Mouse (Mus musculus) hindlimb bud, embryonic 11.5 days (tissue): ENCODE data around the gene Dact3.
A peak's percentile ranks its signal among the peaks of the same experiment; 100 is the strongest.

Experiments
- DNase-seq: peaks from one replicate; pipeline ENCODE4 v3.0.0-alpha.2; 2012; ENCODE audit warnings: low read depth, low spot score; ENCODE audit errors: extremely low spot score

Dact3 gene

DNA sequence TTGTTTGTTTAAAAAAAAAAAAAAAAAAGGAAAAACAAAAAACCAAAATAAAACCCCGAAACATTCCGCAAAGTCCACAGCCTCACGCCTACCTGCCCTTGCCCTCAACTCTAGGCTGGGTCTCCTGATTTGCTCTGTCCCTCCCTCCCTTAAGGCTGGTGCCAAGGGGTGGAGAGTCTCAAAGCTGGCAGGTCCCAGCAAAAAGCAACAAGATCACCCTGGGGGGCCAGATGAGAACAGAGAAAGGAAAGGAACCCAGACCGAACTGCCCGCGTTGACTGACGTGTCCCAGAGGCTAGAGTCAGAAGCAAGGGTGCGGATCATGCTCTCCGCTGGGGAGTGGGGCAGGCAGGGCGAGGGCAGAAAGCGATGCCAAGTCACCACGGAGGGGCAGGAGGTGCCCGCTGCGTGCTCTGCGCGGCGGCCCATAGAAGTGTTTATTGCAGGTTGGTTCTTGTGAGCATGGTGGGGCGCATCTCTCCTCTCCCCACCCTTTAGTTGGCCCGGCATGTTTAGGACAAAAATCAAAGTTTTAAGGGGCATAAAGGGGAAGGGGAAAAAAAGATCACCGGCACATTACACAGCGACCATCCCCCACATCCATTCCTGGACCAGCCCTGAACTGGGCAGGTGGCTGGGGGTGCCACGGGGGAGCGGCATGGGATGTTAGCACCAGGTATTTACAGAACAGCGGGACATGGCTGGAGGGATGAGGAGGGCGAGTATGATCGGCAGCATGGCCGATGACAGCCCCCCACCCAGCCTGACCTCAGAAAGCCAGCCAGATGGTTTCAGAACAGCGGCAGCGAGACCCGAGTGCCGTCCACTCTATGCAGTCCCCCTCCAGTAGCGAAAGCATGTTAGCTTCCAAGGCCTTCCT is 40.6 kb downstream of the Dact3 start:
- no peak for DNase-seq

- no peak for DNase-seq
Measured at GRCm38 (mm10) chr7:16916342-16917265, 41.5 kb downstream of the Dact3 start.

- DNase-seq = no peak
Measured at GRCm38 (mm10) chr7:16917447-16917846, 42.3 kb downstream of the Dact3 start.

- DNase-seq = no peak
Measured at GRCm38 (mm10) chr7:16918014-16918413, 42.9 kb downstream of the Dact3 start.

- DNase-seq = no peak
Measured at GRCm38 (mm10) chr7:16918670-16919069, 43.6 kb downstream of the Dact3 start.

DNA sequence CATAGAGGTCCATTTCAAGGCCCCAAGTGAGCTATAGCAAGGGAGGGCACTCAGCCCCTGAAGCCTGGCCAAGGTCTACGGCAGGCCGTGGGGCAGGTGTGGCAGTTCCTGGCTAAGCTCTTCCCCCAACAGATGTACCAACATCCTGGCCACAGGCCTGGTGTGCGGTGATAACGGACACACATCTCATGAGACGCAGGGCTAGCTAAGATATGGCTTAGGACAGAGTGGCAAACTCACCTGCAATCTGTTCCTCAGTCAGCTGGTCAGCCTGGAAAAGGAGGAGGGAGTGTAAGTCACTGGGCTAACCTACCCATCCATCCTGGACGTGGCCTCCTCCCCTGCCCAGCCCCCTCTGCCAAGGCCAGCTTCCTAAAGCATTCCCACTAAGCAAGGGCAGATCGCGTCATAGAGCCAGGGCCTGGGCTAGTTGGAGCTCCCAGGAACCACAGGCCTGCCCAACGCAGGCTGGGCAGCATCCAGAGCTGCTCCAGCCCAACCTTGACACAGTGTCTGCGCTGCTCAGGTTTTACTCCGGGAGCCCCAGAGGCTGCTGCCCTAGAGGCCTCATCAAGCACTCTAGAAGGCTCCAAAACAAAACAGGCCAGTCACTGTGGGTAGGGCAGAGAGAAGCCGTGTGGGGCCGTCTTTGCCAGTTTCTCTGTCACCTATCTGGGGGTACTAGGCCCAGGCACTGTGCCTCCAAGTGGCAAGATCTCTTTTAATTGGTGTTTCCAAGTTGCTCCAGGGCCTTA is 44.5 kb downstream of the Dact3 start:
- DNase-seq = no peak

GRCm38 (mm10) chr7:16920150-16920579 is 45.0 kb downstream of the Dact3 start:
- no peak for DNase-seq

GRCm38 (mm10) chr7:16920818-16921791 is 46.0 kb downstream of the Dact3 start:
- DNase-seq = no peak

- DNase-seq = no peak
Measured at GRCm38 (mm10) chr7:16921881-16922335, 46.8 kb downstream of the Dact3 start.

DNA sequence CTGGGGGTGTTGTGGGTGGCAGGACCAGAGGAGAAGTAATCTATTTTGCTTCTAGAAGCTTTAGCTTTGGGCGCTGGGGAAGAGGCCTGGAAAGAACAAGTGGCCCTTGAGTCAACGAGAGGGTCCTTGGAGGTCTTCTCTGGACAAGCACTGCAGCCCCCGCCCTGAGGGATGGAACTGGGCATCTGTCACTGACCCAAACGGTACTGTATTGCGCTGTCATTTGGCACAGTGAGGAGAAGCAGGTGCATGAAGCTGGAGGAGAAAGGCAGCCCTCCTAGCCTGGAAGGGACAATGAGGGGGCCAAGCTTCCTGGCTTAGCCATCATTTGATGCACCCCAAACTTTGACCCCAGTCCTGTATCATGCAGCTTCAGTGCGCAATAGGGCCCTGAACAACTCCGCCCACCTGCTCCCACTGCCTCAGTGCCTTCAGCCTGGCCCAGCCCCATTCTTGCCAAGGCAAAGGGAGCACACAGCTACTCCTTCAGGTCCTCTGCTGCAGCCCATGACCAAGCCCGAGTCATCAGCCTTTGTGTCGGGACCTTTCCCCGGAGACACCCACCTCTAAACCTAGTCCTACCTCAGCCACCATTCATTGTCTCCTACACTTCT is 47.4 kb downstream of the Dact3 start:
- no peak for DNase-seq

GRCm38 (mm10) chr7:16923283-16924036 is 48.3 kb downstream of the Dact3 start:
- DNase-seq = no peak

- peak; percentile 99 for DNase-seq
Measured at GRCm38 (mm10) chr7:16924037-16924834, 49.1 kb downstream of the Dact3 start, which contains the start of gene Calm3. Calm3 (minus strand) TSS chr7:16924114.

DNA sequence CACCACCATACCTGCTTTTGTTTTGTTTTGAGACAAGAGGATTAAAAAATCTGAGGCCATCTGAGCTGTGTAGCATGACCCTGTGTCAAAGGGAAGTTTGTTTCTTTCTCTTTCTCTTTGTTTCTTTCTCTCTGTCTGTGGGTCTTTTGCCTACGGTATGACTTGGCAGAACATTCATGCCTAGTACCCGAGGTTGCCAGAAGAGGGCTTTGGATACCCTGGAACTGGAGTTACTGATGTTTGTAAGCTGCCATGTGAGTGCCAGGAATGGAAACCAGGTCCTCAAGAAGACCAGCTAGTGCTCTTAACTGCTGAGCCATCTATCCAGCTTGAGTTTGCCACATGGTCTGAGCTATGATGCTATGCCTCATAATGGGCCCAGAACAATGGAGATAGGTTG is 53.2 kb downstream of the Dact3 start:
- no peak for DNase-seq

DNA sequence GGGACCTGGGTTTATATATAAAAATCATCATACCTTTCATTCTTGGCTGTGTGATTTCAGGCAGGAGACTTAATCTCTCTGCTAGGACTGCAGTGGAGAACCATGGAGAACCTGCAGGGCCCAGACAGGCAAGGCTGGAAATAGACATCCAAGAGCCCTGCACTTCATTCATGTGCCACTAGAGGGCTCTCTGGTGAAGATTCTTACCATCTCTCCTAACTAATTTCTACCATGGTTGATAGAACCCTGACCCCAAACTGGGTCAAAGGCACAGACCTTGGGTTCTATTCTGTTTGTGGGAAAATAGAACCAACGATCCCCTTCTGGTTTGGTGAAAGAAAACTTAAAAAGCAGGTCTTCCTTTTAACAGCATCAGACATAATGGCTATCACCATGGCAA is 55.7 kb downstream of the Dact3 start:
- no peak for DNase-seq

DNA sequence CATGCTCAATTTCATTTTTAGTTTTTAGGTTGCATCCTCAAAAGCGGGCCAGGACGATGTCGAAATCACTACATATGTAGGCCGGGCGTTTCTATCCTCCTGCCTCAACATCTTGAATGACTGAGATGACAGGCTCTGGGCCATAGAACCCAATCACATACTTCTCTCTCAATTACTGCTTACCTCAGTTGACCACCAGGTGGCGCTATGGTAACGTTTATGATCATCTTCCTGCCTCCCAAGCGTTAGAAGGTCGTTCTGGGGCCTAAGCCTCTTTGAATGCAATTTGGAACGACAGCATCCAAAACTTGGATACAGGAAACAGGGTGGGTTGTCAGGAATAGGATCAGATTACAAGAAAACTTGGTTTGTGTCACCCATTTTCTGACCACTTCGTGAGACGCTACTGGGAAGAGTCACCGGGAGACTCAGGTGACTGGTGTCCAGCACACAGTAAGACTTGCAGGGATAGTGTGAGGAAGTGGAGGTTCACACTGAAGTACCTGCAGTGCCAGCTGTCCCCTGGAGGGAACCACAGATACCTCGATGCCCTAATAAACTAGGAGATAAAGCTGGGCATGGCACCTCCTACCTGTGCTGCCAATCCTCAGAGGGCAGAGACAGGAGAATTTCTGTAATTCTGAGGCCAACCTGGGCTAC is 57.0 kb downstream of the Dact3 start:
- no peak for DNase-seq

DNA sequence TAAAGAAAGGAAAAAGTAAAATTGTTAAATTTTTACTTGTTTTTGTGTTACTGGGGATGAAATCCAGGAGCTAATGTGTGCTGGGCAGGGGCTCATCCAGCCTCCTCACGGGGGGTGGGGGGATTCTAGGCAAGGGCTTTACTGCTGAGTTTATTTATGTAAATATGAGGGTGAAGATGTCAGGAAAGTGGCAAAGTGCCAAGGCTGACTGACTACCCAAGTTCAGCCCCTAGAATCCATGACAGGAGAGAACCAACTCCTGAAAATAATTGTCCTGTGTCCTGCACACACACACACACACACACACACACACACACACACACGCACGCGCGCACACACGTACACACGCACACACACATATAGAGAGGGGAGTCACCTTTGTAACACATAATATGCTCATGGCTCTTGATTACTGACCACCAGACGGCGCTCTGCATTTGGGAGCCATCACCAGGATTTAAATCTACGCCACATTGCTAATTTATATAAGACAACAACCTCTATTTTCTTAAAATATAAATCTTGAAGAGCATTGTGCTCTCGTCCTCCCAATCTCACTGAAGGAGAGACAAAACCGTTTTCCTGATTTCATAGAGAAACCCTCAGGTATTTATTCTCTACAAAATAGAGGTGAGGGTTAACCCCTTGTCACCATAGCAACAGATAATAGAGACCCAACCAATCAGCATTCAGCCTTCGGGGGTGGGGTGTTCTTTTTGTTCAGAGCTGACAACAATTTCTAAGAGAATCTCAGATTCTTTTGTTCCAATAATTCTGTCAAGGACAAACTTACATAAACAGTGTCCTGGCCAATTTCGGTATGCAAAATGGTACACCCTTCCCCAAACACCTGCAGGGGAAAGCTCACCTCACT is 57.8 kb downstream of the Dact3 start:
- DNase-seq = no peak
